Mouse (Mus musculus): Measurements from ENCODE around the gene Slc9a4.
"Not testable (repeated sequence)": the region's sequence is repeated elsewhere in the genome, so short reads cannot be mapped to it uniquely, and the experiment has no call there.

The Slc9a4 gene

DNA sequence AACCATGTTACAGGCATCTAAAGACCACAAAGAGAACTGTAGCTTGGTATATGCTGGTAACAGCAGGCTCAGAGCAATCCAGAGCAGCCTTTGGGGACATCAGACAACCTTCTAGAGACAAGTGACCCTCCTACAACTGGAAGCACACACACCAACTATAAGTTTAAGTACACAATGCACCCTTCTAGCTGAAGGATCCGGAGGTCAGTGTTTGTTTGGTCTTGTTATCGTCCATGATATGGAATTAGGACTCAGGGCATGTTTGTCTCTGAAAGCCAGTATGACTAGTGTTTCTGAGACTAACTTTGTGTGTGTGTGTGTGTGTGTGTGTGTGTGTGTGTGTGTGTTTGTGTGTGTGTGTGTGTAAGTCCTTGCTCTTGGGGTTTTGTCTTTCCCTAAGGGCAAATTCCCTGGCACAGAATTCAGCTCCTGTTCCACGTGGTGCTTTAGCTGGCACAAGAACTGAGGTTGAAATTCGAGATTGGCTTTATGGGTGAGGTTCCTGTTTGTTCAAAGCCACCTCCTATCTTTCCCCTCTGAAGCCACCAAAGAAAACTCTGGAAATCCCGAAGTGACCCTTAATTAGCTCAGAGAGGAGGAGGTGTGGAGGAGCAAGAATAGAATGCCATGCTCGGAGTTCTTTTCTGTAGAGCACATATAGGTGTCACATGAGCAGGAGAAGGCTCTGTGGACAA, 71.1 kb downstream of the Slc9a4 start:
- no peak for DNase-seq (ENCODE audit: low spot score)

DNA sequence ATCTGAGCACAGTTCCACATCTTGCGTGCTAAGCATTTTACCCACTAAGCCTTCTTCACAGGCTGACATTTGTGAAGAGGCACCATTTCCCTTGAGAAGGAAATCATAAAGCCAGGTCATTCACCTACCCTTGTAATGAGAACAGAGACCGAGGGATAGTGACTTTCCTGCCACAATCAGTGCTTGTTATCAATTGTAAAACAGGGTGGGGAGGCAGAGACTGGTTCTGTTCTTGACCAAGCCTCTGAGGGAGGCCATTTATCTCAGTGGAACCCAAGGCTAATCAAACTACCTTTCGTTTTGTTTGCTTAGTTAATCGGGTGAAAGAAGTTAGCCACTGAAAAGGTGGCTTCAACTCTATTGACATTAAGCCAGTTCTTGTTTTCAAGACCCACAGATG, 77.2 kb downstream of the Slc9a4 start:
- DNase-seq (ENCODE audit: low spot score), result no peak

DNA sequence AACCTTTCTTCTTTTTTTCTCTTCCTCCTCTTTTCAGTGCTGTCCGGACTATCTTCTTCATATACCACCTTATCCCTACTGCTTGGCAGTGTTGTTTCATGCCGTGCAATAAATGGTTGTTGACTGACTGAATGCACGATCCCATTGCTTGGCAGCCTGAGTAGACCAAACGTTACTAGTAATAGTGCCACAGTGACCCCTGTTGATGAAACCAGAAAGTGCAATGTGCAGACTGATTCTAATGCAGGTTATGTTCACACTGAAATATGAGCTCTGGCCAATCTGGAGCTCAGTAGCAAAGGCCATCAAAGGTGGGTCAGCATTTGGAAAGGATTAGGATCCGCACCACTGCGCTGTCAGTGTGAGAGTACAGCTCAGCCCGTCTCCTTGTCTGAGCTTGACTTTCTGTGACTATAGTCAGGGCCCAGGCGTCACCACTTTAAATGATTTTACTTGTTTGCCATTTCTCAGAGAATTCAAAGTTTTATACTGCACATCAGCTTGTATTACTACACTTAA, 78.2 kb downstream of the Slc9a4 start:
- DNase-seq (ENCODE audit: low spot score), result peak; percentile 80

DNA sequence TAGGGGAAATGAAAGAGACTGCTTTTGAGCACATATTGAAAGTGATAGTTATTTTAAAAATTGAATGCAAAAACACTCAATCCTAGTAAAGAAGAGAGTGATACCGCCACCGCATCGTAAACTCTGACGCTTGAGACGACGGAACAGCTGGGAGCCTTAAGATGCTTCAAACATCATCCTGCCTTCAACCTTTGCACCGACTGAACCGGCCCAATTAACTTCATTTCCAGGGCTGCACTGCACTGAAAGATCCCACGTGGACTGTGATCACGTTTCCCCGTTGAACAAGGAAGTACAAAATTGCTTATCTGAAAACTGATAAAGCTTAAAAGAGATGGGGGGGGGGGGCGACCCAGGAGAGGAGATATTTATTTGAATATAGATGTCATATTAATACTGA, 79.1 kb downstream of the Slc9a4 start:
- no peak for DNase-seq (ENCODE audit: low spot score)

DNA sequence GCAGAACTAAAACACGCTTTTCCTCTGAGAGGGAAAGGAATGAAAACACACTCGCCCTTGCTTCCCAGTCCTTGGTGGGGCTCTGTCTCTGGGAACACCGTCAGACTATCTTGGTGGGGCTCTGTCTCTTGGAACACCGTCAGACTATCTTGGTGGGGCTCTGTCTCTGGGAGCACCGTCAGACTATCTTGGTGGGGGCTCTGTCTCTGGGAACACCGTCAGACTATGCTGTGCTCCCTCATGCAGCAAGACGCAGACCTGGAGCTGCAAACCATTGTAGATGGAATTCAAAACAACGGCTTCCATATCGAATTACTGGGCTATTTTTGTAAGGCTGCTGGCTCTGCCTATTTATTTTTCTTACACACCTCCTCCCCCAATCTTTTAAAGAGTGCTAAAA, 79.6 kb downstream of the Slc9a4 start:
- no peak for DNase-seq (ENCODE audit: low spot score)

DNA sequence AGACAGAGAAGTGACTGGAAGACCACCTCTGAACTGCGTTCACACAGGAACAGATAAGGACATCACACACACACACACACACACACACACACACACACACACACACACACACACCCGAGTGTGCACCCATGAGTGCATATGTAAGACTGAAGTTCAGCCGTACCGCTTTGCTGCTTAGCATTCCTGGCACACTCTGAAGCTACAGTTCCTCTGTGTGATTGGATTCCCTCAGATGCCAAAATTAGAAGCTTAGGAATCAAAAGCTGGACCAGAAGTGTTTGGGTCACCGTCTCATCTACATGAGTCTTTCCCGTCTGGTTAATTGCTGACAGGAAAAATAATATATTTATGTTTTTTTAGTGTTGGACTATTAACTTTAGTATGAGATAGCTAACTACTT, 81.0 kb downstream of the Slc9a4 start:
- no peak for DNase-seq (ENCODE audit: low spot score)

DNA sequence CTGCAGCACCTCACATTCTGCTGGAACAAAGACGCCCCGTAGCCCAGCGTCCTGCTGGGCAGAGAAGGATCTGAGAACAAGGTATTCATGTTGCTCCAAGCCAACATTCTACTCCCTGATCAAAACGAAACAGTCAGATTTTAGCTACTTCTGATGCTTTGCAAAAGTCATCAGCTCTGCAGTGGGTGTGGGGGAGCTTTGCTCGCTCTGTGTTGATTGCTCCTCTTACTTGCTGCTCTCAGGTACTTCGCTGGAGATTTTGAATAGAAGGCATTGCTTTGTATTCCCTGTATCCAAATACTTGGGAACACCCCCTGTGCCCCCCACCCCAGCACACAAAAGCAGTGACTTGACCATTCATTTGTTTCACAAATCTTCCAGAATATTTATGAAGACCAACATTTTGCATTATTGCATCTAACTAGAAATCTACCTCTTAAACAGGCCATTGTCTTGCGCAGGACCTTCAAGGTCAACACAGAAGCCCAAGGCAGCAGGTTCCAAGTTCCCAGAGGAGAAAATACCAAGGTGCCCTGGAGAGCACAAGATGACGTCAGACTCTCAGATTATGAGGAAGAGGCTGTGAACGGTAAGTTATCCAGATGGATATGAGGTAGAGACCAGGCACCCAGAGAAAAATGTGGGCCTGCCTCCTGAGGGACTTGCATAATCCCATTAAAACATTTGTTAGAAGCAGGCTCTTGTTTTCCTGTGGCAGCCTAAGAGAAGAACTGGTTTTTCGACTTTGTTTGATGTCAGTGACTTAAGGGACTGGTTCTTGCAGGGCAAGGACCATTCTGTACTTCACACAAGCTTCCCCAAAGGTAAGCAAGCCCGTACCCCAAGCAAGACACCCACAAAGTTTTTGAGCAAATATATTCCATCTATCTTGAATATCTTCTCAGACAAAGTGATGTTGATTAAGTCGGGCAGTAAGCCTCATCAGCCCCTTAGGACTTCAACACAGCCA, 85.8 kb downstream of the Slc9a4 start:
- no peak for DNase-seq (ENCODE audit: low spot score)

DNA sequence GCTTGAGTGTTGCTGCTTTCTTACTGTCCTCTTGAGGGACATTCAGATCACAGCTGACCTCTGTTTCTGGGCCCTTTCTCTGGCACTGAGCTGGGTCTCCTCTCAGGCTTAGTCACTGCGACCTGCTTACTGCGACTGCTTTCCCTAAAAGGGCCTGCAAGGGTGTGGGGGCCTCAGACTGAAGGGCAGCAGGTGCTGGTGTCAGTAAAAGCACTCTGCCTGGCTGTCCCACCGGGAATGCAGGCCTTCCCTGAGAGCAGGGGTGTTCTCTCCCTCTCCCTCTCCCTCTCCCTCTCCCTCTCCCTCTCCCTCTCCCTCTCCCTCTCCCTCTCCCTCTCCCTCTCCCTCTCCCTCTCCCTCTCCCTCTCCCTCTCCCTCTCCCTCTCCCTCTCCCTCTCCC, 87.6 kb downstream of the Slc9a4 start:
- not testable (repeated sequence) for DNase-seq (ENCODE audit: low spot score)

DNA sequence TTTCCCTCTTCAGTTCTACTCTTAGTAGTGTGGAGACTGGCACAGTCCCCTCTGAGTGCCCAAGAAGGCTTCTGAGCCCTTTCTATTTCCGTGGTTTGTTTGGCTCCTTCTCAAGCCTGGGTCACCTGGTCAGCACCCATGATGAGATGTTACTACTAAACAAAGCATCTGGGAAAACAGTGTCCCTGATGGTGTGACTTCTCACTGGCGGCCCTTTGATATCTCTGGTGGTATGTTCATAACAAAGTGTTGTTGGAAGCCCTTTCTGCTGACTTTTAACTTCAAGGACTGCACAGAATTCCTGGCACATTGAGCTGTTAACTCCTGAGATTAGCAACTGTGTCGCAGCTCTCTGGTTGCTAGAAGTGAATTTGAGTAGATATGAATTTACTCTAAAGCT, 90.1 kb downstream of the Slc9a4 start:
- no peak for DNase-seq (ENCODE audit: low spot score)

DNA sequence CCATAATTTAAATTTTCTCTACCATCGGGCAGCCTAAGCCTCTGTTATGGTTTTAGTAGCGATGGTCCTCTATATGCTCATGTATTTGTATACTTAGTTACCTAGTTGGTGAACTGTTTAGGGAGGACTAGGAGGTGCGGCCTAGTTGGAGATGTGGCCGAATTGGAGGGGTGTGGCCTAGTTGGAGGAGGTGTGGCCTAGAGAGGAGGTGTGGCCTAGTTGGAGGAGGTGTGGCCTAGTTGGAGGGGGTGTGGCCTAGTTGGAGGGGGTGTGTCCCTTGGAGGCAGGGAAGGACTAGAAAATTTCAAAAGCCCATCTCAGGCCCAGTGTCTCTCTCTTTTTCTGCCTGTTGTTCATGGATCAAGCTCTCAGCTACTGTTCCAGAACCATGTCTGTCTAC, 91.6 kb downstream of the Slc9a4 start:
- no peak for DNase-seq (ENCODE audit: low spot score)

DNA sequence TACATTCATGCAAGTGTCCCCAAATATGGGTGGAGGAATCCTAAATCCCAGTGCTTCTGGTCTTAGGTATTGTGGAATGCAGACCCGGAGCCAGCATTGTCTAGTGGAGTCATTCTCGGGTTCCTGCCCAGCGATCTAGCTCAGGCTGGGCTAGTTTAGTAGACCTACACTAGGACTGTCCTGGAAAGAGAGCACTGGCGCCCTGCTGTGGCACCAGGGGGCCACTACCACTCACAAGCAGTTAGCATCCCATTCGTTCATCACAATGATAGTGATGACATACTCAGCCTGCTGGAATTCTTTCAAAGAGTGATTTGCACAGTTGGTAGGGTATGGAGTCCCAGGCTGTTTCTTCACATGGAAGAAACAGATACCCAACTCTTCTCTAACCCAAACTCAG, 97.4 kb downstream of the Slc9a4 start:
- no peak for DNase-seq (ENCODE audit: low spot score)

All from layer of hippocampus, adult 11-12 months (tissue).